ENCODE assay signal across 1 mouse cellular context in genomic region chr4:139380775-139381451, GRCm38 (mm10).
TF ChIP-seq lines count a peak whose summit lies in the region.

No protein-coding gene starts in this region.

TF ChIP-seq in MEL, 35 proteins besides CTCF, POLR2A, EP300 and RAD21 (continued from another document):
- TF ChIP-seq POLR2AphosphoS5 (IDR thresholded peaks at IDR 0.05; ENCODE audit: borderline replicate concordance, low read depth, low read length): no peak
- no peak; the same call in 1 of the 2 replicates for TF ChIP-seq MYB (IDR thresholded peaks at IDR 0.05; ENCODE audit: low read depth, low read length)
- no peak for TF ChIP-seq ZC3H11A (IDR thresholded peaks at IDR 0.05; ENCODE audit: low read depth, low read length)
- peak; percentile 86 for TF ChIP-seq MAX (IDR thresholded peaks at IDR 0.05; ENCODE audit: low read length)
- TF ChIP-seq USF2 (IDR thresholded peaks at IDR 0.05; ENCODE audit: borderline replicate concordance in 1 of 2, insufficient read depth in 1 of 2, low read depth in 1 of 2, low read length in 2 of 2): no peak
- TF ChIP-seq SMC3 (IDR thresholded peaks at IDR 0.05; ENCODE audit: low read depth, low read length): no peak
- no peak for TF ChIP-seq GABPA (IDR thresholded peaks at IDR 0.05; ENCODE audit: low read depth, low read length)
- peak; percentile 54; the same call in 1 of the 2 replicates for TF ChIP-seq CHD1 (IDR thresholded peaks at IDR 0.05; ENCODE audit: low read depth, low read length)
- TF ChIP-seq NELFE (IDR thresholded peaks at IDR 0.05; ENCODE audit: low read depth, low read length): no peak
- no peak for TF ChIP-seq NRF1 (IDR thresholded peaks at IDR 0.05; ENCODE audit: insufficient read depth, low read depth, low read length, poor library complexity, severe bottlenecking)
- no peak for TF ChIP-seq ZNF384 (IDR thresholded peaks at IDR 0.05; ENCODE audit: low read depth, low read length)
- TF ChIP-seq E2F4 (IDR thresholded peaks at IDR 0.05; ENCODE audit: borderline replicate concordance, low read depth, low read length): no peak
- peak; percentile 19; the same call in 1 of the 2 replicates for TF ChIP-seq GATA1 (IDR thresholded peaks at IDR 0.05; ENCODE audit: low read depth, low read length)
- no peak for TF ChIP-seq UBTF (IDR thresholded peaks at IDR 0.05; ENCODE audit: borderline replicate concordance, insufficient read depth, low read depth, low read length)
- TF ChIP-seq MYC (IDR thresholded peaks at IDR 0.05; ENCODE audit: low read depth, low read length): peak; percentile 90
- TF ChIP-seq BHLHE40 (IDR thresholded peaks at IDR 0.05; ENCODE audit: borderline replicate concordance, low read depth, low read length): peak; percentile 88
- no peak for TF ChIP-seq CHD2 (IDR thresholded peaks at IDR 0.05; ENCODE audit: low read length)
- no peak for TF ChIP-seq KAT2A (conservative IDR thresholded peaks at IDR 0.05; ENCODE audit: low read depth, low read length)
- TF ChIP-seq TAL1 (IDR thresholded peaks at IDR 0.05; ENCODE audit: low read length): no peak
- peak; percentile 22; the same call in 1 of the 2 replicates for TF ChIP-seq ZMIZ1 (IDR thresholded peaks at IDR 0.05; ENCODE audit: low read depth, low read length)
- no peak for TF ChIP-seq ELF1 (IDR thresholded peaks at IDR 0.05; ENCODE audit: low read depth, low read length)
- no peak; the same call in 1 of the 2 replicates for TF ChIP-seq POLR2AphosphoS2 (IDR thresholded peaks at IDR 0.05; ENCODE audit: low read length)
- no peak for TF ChIP-seq MEF2A (IDR thresholded peaks at IDR 0.05; ENCODE audit: extremely low read depth, insufficient replicate concordance, low read depth, low read length, poor library complexity, severe bottlenecking)
- peak; percentile 92; the same call in 1 of the 2 replicates for TF ChIP-seq SIN3A (IDR thresholded peaks at IDR 0.05; ENCODE audit: low read length)
- no peak for TF ChIP-seq MAFK (IDR thresholded peaks at IDR 0.05; ENCODE audit: borderline replicate concordance, low read depth, low read length)
- TF ChIP-seq TCF12 (IDR thresholded peaks at IDR 0.05; ENCODE audit: low read depth, low read length): no peak
